Mouse (Mus musculus) left cerebral cortex, postnatal 10 days (tissue): ENCODE results near the gene Cela2a. TPM values are rescaled to one million over a fixed set of nuclear protein-coding genes. Genes with fewer than 3 reads are reported as not detected.
"Not testable (repeated sequence)": the region's sequence is repeated elsewhere in the genome, so short reads cannot be mapped to it uniquely, and the experiment has no call there.

Source experiments
- DNase-seq, 2 experiments: peaks; one replicate each; pipeline ENCODE4 v3.0.0; 2021 to 2022; ENCODE audit warnings: low spot score in 2 of 2, mixed read lengths in 1 of 2; ENCODE audit errors: extremely low spot score in 1 of 2
- intact Hi-C: fragments of 180-260 bp; cut with DNase I; formaldehyde crosslinking; loops from one replicate; pipeline ENCODE4 v1.15.1; 2025
- total RNA-seq, 2 experiments: library from RNA; stranded (reverse); gene quantifications; 2 replicates each; pipeline ENCODE4 v1.2.3; 2021

The Cela2a gene
- total RNA-seq, 2 experiments from 2014 or later, result not detected

DNA sequence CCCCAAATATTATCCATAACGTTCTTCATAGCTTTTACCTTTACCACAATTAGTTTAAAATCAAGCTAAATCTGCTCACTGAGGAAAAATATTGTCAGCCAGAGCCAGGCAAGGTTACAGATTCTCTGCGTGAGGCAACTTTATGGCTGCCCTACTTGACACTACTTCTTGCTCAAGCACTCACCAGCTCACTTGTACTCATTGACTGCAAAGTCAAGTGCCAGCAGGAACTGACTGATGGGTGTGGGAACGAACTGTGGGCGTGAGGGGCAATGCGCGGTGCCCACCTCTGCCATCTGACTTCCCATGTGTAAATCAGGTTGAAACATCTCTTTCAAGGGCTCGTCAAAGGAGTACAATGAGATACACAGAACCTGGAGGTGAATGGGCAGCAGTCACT is 38.5 kb downstream of the Cela2a start:
- intact Hi-C loops, result no loop called here
- DNase-seq, result peak in 1 of 2 experiments; percentile 17

DNA sequence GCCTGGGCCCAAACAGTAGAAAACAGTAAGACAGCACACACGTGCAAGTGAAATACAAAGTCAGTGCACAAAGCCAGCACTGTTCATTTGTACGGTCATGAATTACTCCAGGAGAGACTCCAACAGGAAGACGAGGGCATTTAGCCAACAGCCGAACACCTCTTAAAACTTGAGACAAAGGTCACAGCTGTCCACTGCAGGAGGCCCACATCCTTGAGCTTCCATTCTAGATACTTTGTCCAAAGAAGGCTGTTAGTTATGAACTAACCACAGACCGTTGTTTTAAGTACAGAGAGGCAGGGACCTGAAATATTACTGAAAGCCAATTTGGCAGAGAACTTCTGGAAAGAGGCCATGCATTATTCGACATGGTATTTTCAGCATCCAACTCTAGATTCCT is 38.9 kb downstream of the Cela2a start:
- DNase-seq, result peak in 1 of 2 experiments; percentile 43
- intact Hi-C loops, result no loop called here

DNA sequence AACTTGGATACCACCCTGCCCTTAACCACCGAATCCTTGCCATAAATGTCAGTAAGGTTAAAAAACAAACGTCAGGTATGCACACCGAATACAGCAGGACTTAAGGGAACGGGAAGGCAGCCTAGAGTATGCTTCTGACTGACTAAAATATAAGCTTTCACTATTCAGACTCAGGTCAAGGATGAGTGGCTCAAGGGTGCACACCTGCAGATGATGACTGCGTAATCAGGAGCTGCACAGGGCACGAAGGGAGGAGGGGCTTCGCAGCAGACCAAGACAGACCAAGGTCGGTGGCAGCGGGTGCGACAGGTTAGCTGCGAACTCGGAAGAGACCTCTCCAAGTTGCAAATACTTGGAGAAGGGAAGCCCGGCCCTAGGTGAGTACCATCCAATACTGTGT is 39.8 kb downstream of the Cela2a start:
- intact Hi-C loops, result no loop called here
- peak in 1 of 2 experiments; percentile 18 for DNase-seq

DNA sequence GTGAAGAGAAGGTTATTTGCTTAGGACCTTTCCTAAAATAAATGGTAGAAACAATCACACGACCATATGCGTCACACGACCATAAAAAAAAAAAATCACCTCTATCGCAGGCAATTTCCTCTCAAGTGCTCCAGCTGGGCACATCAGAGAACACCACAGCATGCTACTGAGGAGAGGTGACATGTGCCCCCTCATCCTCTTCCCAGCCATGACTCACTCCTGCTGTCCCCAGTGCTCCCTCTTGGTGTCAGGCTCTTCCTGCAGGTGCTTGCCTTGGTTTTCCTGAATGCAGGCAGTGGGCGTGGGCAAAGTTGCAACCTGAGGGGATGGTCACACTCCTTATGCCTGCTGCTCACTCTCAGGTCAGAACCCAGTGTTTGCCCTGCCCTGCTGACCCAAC is 41.1 kb downstream of the Cela2a start:
- peak in 1 of 2 experiments; percentile 24 for DNase-seq
- intact Hi-C loops, result no loop called here

DNA sequence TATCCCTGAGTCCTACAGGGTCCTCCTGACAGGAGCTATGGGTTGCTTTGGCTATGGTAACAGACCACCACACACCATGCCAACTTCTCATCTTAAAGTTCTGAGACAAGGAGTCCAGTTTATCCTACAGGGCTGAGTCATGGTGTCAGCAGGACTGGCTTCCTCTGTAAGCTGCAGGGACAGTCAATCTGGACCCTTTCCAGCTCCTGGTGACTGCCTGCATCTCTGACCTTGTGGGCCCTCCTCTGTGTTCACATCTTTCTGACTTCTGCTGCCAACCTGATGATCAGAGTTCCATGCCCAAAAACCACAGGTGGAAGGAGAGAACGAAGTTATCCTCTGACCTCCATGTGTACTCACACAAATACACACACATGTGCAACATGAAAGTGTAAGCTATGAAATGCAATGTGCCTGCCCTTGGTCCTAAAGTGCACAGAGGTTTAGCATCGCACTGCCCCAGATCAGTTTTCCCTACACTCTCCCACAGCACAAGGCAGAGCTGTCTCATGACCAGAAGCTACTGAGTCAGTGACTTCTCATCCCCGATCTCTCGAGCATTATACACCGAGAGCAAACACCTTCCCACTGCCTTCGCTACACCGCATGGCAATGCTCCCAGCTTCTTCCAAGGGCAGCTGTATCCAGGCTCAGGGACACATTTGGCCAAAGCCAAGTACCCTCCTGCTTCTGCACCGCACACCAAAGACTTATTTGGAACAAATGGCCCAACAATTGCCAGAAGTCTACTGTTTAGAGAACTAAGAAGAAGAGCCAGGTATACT is 44.6 kb downstream of the Cela2a start:
- intact Hi-C loops, result no loop called here
- peak in 1 of 2 experiments; percentile 13 for DNase-seq

DNA sequence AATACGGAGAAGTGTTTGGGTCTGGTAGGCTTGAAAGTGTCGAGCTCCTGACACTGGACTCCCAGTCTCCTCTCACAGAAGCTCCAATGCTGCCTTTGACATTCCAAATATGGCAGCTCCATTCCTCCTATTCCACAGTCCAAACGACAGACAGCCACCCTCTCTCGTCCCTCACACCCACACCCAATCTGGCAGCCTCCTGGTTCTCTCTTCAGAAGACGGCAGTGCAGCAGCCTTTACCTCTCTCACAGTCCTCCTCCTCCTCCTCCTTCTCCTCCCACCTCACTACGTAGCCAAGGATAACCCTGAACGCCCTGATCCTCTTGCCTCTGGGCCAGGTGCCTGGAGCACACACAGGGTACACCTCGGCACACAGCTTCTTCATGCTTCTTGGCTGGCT is 46.1 kb downstream of the Cela2a start:
- peak in 1 of 2 experiments; percentile 25 for DNase-seq
- intact Hi-C loops, result loop anchor here (5.0 kb wide), 1 partner anchor 83 kb away; no protein-coding TSS in a partner anchor

DNA sequence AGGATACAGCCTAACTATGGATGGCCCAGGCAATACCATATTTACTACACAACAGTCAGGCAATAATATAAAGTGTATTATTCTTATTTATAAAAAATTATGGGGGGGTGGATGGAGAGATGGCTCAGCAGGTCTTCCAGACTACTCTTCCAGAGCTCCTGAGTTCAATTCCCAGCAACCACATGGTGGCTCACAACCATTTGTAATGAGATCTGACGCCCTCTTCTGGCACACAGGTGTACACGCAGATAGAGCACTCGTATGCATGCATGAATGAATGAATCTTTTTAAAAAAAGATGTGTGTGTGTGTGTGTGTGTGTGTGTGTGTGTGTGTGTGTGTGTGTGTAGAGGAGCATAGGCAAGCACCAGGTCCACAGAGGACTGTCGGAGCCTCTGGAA is 52.9 kb downstream of the Cela2a start:
- DNase-seq, intact Hi-C loops: not testable (repeated sequence)

DNA sequence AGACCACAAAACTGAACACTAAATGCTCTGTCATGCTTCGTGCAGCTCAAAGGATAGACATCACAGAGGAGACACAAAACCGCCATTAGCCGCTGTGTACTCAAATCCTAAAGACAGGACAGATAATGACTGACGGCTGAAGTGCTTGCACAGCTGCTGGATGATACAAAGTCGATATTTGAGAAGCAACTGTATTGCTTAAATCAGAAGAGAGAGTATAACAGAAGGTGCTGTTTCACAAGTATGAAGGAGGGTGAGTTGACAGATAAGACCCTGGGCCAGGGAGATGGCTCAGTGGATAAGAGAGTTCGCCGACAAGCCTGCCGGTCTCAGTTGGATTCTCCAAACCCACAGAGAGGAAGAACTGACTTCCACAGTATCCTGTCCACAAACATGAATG is 54.1 kb downstream of the Cela2a start:
- DNase-seq, result no peak
- intact Hi-C loops, result no loop called here

DNA sequence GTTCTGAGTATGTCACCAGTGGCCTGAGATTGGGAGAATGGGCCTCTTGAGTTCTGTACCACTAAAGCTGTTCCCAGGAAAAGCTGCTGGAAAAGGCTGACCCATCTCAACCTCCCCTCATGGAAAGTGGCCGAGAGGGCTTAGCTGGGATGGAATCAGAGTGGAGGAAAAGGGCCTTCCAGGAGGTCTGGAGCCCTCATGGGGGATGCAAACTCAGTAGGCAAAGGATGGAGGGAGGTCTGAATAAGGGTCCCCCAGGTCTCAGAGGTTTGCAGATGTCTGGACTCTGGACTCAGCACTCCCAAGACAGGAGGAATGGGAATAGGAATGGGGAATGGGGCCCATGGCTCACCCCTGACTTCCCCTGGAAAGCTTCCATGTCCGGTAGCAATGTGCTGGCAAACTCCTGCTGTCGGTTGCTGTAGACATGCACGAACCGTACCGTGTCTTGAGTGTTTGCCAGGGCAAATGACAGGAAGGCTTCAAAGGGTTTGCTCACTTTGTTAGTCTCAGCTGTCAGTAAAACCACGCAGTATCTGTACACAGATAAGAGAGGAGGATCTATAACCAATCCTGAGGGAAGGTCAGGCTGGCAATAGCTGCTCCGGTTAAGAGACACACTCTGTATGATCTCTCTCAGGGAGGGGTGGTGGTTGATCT is 56.3 kb downstream of the Cela2a start:
- intact Hi-C loops, result no loop called here
- DNase-seq, result no peak

DNA sequence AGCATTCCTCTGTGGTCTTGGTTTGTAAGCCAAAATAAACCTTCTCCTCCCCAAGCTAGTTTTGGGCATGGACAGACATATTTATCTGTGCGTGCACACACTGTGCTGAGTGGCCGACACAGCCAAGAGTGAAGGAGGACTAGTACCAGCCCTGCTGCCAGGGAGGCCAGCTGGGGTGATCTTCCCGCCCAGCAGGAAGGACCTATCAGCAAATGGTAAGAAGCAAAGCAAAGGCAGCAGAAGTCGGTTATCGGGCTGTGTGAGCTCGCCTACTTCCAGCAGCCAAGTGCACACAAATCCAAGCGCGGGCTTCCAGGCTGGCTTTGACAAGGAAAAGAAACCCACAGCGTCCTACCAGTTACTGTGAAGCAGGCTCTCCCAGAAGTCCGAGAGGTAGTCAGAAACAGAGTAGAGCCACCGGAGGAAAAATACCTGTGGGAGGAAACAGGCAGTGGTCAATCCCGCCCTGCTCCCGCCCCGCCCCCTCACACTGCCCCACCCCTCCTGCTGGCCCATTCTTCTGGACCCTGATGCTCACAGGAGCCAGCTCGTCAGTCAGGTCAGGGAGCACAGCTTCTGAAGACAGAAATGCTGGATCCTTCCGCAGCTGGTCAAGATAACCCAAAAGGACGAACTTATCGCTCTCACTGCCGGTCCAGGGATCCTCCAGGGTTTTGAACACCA is 58.5 kb downstream of the Cela2a start:
- no peak for DNase-seq
- intact Hi-C loops, result no loop called here

DNA sequence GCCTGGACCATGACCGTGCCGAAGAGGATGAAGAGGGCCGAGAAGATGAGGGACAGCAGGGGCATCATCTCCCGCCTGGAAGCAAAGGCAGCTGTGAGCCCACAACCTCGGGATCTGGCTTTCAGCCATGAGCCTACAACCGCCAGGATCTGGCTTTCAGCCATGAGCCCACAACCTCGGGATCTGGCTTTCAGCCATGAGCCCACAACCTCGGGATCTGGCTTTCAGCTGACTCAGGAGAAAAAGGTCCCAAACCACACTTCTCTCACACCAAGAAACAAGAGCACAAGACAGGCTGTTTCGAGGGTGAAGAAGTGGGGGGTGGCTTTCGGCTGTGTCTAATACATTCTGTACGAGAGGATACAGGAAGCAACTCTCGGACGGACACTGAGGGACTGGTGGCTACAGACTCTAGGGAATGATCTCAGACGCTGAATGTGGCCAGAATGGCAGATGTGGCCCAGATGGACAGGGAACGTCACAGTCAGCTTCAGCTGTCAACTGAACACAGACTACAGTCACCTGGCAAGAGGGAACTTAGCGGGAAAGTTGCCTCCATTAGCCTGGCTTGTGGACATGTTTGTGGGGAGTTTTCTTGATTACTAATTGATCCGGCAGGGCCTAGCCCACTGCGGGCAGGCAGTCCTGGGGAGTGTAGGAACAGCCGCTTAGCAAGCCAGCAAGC is 59.1 kb downstream of the Cela2a start:
- intact Hi-C loops, result no loop called here
- peak in 1 of 2 experiments; percentile 65 for DNase-seq

DNA sequence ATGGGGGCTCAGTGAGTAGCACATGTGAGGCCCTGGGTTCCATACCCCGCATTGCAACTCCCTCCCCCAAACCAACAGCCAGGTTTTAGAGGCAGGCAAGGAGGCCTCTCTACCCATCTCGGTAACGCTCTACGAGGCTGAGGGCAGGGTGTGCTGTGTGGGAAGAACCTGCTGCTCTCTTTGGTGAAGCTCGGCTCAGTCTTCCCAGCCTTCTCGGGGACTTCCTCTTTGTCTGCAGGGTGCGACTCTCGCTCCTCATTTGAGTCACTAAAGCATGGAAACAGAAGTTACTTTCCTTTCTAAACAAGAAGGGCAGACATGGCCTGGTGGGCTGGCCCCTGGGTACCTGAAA is 59.7 kb downstream of the Cela2a start:
- intact Hi-C loops, result no loop called here
- DNase-seq, result no peak

DNA sequence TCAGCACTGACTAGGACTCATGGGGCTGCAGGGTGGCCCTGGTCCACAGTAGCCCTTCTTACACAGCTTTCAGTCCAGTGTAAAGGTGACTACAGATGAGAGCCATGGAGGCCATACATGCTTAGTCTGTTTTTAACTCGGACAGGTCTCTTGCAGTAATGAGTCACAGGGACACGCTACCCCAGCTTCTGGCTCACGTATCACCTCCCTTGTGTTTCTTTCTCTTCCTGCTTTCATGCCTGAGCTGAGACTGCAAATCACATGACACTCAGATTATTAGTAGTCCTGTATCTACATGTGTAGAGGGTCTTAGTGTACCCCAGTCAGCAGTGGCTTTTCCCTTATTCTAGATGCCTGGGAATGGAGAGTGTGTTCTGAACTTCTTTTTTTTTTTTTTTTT is 61.0 kb downstream of the Cela2a start:
- intact Hi-C loops, result no loop called here
- no peak for DNase-seq

Other genes with a start within 250 kb of the Cela2a start
- gene Fblim1, start 220.1 kb downstream of the Cela2a start, total RNA-seq, result 1 to 10 TPM; 4.4 to 6.0 TPM
- under 1 TPM; 0.28 to 0.79 TPM for gene Tmem82, start 207.5 kb downstream of the Cela2a start, total RNA-seq
- 1 to 10 TPM; 2.3 to 4.1 TPM for gene Slc25a34, start 202.3 kb downstream of the Cela2a start, total RNA-seq
- gene Plekhm2, start 161.3 kb downstream of the Cela2a start, total RNA-seq, result 10 to 100 TPM; 49.0 to 55.0 TPM
- 1 to 10 TPM in 1 of 2 experiments, under 1 TPM in 1; 0.41 to 3.0 TPM for gene Rsc1a1, start 140.6 kb downstream of the Cela2a start, total RNA-seq
- gene Ddi2, start 102.7 kb downstream of the Cela2a start, total RNA-seq, result 10 to 100 TPM; 27.7 to 28.1 TPM
- gene Agmat, start 79.5 kb downstream of the Cela2a start, total RNA-seq, result under 1 TPM in 1 of 2 experiments, not detected in 1; 0.24 TPM
- gene Dnajc16, start 35.2 kb downstream of the Cela2a start, total RNA-seq, result 10 to 100 TPM; 26.8 to 29.2 TPM
- 10 to 100 TPM; 21.7 to 27.0 TPM for gene Casp9, start 32.5 kb downstream of the Cela2a start, total RNA-seq
- gene Ctrc, start 20.2 kb upstream of the Cela2a start, total RNA-seq, result not detected
- 10 to 100 TPM; 51.2 to 52.5 TPM for gene Efhd2, start 48.8 kb upstream of the Cela2a start, total RNA-seq
- 1 to 10 TPM; 2.3 to 2.7 TPM for gene Fhad1, start 188.9 kb upstream of the Cela2a start, total RNA-seq